Mouse (Mus musculus) cerebellum, adult 9-10 months (tissue): ENCODE data around the gene Elmo3.

Source experiments
- DNase-seq: peaks from one replicate; pipeline ENCODE4 v3.0.0; 2022

Gene Elmo3

GRCm38 (mm10) chr8:105355179-105356024 lies 50.0 kb downstream of the Elmo3 start:
- no peak for DNase-seq

DNA sequence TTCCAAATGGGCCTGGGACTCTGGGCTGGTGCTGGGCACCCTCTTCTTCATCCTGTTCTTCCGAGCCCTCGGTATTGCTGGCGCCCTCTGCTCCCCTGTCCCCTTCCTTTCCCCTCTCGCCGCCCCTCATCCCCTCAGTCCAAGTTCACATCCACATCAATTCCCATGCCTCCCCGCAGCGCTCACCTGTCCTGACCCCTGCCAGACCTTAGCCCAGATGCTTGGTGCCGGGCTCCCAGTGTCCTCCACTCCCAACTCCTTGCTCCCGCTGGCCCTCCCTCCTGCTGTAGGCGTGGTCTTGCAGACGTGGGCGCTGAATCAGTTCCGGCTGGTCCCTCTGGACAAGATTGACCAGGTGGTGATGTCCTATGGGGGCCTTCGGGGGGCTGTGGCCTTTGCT lies 51.3 kb downstream of the Elmo3 start:
- DNase-seq, result no peak

- DNase-seq, result no peak
These were observed 53.8 kb downstream of the Elmo3 start for GRCm38 (mm10) chr8:105359208-105359607.

DNA sequence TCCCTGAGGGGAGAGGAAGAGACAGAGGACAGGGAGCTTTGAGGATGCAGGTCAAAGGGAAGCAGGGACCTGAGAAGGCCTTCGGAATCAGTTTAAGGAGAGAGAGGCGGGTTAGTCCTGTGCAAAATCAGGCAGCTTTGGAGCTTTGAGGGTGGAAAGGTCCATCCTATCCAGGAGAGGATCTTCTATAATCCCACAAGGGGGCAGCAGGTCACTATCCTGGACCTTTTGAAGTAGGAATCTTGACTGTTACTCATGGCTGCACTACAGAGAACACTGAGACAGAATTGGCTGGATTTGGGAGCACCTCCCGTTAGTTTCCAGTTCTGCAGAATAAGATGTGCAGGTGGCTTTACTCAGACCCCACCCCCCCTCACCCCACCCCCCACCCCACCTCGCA lies 54.2 kb downstream of the Elmo3 start:
- no peak for DNase-seq
